Mouse (Mus musculus) layer of hippocampus, adult 9-11 months (tissue): ENCODE results near the gene Aig1.

ENCODE experiments used
- DNase-seq: peaks from one replicate; pipeline ENCODE4 v3.0.0; 2022

Gene Aig1

GRCm38 (mm10) chr10:13597491-13597890 is 271.3 kb downstream of the Aig1 start:
- DNase-seq: no peak
